Mouse (Mus musculus): ENCODE measurements around the gene Zdhhc23. TPM values are rescaled to one million over a fixed set of nuclear protein-coding genes. Genes with fewer than 3 reads are reported as not detected.

Zdhhc23 gene
- total RNA-seq, 2 experiments from 2014 or later: 24.8 to 27.0 TPM

DNA sequence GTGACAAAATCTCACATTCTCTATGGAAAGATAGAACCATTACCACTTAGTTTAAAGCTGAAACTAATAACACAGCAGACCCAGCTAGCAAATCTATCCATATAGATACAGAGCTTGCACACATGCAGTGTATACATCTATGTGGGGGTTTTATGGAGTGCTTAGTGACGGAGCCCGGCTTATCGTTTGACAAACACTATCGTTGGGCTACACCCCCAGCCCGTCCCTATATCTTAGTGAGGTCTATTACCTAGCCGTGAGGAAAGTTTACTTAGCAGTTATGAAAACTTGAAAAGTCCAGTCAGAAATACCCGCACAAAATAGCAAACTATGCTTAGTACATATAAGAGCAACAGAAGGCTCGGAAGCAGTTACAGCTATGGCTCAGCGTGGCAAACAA is 7.8 kb downstream of the Zdhhc23 start:
- intact Hi-C loops (cut with DNase I): no loop called here
- DNase-seq (ENCODE audit: low spot score in 2 of 2): no peak

DNA sequence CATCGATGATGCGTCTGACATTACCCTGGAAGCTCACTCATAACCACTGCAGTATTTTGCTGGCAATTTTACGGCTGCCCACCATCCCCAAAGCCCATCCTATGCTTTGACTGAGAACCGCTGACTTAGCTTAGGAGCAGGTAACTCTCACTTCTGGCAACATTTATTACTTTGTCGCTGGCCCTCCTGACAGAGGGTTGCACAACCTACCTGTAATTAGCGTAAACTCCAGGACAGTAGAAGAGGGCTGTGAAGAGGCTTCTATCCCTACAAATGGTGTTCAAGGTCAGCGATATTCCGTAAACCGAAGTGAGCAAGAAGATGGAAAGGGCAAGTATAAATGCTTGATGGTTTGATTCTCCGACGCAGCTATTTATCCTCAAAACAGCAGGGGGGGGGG is 8.4 kb downstream of the Zdhhc23 start:
- intact Hi-C loops (cut with DNase I): no loop called here
- no peak for DNase-seq (ENCODE audit: low spot score in 2 of 2)

DNA sequence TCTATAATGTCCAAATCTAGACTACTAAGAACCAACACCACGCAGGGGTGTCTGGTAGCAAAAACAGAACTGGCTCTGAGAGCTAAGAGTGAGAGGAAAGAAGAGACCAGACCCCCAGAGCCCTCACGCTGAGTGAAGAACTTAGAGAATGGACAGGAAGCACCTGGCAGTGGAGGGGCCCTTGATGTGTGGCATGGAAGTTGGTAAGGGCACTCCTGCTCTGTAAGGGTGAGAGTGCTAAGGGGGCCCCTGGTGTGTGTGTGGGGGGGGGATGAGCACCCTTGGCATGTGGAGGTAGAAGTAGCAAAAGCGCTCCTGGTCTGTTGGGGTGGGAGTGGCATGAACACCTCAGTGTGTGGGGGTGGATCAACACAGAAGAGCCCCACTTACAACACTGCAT is 9.2 kb downstream of the Zdhhc23 start:
- no peak for DNase-seq (ENCODE audit: low spot score in 2 of 2)
- intact Hi-C loops (cut with DNase I): no loop called here

DNA sequence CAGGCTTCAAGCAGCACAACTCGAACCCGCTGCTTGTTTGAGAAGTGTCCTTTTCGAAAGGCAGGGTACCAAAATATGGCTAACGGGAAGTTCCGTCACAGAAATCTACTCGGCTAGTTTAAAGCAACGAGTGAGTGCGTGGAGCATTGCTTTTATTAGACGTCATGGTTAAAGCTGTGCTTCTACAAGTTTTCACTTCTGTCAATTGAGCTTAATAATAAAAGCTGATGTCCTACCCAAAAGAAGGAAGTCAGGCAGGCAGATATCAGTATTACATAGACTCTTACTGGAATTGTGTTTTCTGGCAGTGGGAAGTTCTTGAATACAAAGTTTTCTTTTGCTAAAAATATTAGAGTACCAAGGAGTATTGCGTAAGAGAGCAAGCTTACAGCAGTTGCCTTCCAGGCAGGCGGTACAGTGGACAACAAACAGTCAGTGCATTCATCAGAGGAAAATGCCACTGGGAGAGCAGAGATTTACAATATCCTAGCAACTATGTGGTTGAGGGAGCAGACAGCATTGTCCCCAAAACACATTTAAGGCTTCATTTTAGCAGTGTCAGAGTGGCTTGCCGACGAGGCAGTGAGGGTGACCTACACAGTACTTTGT is 13.7 kb downstream of the Zdhhc23 start:
- intact Hi-C loops (cut with DNase I): no loop called here

DNA sequence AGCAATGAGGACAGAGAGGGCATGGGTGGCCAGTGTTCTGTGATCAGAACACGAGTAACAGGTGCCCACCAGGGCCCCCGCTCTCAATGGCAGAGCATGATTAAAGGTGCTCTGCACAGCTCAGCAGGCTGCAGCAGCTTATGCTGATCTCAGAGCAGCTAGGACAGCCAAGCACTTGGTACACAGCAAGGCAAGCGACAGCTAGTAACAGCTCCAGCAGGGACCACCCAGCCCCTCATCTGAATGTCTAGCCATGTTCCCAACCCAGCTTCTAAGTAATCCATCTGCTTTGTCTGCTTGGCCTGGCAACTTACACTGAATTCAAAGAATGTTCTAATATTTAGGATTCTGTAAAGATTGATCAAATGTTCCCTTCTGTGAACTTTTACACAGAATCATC is 15.8 kb downstream of the Zdhhc23 start:
- intact Hi-C loops (cut with DNase I): no loop called here
- no peak for DNase-seq (ENCODE audit: low spot score in 2 of 2)

More for the DNA sequence above, 13.7 kb downstream of the Zdhhc23 start:
- DNase-seq (ENCODE audit: low spot score in 2 of 2): no peak

DNA sequence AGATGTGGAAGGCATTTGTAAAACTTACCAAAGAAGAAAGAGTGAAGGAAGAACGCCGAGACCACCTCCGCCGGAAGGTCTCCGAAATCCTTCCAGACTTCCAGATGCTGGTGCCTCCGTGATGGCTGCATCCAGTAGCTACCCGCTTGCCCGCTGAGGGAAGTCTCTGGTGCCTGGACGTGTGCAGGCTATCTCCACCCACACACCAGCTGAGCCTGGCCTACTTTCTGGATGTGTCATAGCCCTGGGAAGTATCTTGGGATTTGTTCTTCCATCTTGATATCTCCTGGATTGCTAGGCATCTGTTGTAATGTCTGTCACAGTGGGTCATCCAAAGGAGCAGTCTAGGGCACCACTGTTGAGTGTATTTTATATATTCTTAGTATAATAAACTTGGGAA is 16.3 kb downstream of the Zdhhc23 start:
- intact Hi-C loops (cut with DNase I): no loop called here
- peak in 1 of 2 experiments; percentile 29 for DNase-seq (ENCODE audit: low spot score in 2 of 2)

DNA sequence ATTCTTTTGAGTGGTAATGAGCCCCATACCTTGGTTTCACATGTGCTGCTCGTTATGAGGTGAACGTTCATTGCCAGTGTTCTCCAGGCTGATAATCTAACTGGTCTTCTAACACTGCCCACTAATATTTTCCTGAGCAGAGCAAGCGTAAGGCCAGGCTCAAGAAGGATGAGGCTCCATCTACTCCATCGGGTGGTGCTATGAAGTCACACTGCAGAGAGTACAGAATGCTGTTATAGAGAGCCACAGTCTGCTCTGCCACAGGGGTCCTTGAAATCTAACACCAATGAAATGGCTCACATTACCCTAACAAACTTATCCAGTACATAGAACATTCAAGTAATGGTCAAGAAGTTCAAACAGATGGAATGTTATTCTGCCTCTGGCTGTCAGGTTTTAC is 21.6 kb downstream of the Zdhhc23 start:
- DNase-seq (ENCODE audit: low spot score in 2 of 2): no peak
- intact Hi-C loops (cut with DNase I): no loop called here

DNA sequence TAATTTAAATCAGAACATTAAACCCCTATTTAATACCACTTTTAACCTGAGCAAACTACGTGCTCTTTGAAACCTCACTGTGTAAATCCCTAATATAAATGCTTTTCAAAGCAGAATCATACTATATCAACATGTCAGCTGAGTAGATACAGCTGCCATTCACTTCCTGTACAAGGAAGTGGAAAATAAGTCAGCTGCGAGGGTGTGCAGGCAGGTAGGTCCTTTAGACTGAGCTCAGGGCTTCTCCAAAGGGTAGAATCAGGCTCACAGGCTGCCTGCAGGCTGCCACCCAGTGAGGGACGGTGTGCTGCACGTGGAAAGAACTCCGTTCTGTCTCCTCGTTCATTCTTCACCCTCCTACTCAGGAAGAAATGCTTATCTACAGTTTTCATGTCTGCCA is 24.7 kb downstream of the Zdhhc23 start:
- intact Hi-C loops (cut with DNase I): no loop called here
- no peak for DNase-seq (ENCODE audit: low spot score in 2 of 2)

DNA sequence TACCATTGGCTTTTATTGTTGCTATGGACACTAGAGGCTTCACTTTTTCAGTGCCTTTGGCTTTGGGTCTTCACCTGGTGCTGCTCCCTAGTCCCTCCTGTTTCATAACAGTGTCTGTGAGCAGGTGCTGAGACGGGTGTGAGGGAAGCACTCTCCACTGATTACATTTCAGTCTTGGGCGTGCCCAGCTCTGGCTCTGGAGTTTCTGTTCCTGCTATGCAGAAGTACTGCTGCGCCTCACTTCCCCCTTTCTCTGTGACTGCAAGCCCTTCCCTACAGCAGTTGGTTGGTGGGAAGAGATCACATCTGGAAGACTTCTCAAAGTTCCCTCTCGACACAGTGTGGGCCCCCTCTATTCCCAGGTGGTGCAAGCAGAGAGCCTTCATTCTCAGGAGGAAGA is 28.0 kb downstream of the Zdhhc23 start:
- intact Hi-C loops (cut with DNase I): no loop called here
- no peak for DNase-seq (ENCODE audit: low spot score in 2 of 2)

DNA sequence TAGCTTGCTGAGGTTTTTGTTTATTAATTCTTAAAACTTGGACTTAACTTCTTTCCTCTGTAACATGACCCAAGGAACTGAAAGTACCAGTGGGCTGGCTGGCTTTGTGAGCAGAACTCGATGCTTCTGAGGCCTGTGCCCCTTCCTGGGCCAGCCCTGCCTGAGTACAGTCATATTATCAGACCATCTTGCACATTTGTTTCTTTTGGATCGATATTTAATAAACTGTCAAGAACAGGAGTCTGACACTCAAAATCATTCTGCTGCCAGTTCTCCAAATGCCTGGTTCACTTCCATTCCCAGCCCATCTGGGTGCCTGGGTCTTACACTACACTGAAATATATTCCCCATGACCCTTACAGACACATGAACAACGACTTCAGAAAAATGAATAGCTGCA is 33.7 kb downstream of the Zdhhc23 start:
- DNase-seq (ENCODE audit: low spot score in 2 of 2): no peak
- intact Hi-C loops (cut with DNase I): no loop called here

DNA sequence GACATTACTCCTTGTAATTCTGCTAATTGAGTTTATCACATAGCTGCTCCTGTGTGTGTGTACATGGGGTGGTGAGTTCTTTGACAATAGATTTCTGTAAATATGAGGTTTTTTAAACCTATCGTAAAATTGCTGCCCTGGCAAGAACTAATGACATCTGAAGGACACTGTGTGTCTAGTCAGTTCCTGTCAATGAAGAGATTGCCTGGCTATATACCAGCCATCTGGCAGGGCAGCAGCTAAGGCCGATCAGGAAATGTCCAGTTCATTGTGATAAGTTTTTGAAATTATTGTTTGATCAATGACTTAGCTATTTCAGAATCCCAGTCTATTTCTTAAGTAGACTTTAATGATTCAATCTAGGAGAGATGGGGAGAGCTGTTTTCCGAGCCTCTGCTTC is 34.2 kb downstream of the Zdhhc23 start:
- intact Hi-C loops (cut with DNase I): no loop called here
- no peak for DNase-seq (ENCODE audit: low spot score in 2 of 2)

DNA sequence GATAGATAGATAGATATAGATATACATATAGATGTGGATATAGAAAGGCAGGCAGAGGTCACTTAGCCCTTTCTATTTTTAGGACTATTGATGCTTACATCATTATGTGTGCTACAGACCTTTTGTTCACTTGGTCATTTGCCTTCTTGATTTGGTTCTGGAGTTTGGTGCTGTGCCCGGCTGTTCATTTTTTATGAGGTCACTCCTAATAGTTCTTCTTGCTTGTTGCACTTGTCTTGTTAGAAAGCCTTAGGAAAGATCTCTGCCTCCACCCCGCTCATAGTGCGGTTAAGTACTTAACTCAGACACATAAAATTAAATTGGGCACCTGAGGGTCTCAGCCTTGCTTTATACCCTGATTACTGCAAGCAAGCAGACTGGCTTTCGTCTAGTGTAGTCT is 38.7 kb downstream of the Zdhhc23 start:
- intact Hi-C loops (cut with DNase I): no loop called here
- DNase-seq (ENCODE audit: low spot score in 2 of 2): no peak

DNA sequence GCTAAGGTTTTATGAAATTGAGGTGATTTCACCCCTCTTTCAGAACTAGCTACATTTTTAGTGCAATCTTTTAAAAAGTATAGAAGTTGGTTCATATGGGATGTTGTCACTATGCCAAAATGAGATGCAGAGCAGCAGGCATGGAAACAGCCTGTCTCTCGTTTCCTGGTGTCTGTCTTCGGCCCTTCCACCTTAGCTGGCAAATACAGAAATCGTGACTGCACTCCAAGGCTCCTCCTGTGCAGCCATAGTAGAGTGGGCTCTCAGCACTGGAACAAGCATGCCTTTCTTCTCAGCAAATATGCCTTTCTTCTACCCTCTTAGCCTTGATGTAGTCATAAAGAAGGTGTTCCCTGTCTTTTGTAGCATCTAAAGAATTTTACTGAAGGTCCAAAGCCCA is 43.7 kb downstream of the Zdhhc23 start:
- intact Hi-C loops (cut with DNase I): no loop called here
- DNase-seq (ENCODE audit: low spot score in 2 of 2): no peak

DNA sequence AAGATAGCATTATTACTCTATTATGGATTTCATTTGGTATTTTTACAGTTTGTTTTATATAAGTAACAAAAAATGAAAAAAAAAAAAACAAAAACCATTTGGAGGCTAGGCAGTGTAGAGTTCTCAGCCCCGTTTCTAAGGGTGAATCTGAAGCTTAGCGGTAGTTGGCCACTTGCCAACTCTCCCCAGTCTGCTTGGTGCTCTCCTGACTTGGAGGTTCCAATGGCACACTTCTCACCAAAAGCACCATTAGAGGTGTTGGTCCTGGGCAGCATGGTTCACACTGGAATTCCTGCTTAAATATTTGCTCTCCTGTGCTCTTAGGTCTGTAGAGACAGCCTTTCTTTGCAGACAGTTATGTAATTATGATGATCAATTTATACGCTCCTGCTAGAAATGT is 44.2 kb downstream of the Zdhhc23 start:
- intact Hi-C loops (cut with DNase I): no loop called here
- peak in 1 of 2 experiments; percentile 14 for DNase-seq (ENCODE audit: low spot score in 2 of 2)

DNA sequence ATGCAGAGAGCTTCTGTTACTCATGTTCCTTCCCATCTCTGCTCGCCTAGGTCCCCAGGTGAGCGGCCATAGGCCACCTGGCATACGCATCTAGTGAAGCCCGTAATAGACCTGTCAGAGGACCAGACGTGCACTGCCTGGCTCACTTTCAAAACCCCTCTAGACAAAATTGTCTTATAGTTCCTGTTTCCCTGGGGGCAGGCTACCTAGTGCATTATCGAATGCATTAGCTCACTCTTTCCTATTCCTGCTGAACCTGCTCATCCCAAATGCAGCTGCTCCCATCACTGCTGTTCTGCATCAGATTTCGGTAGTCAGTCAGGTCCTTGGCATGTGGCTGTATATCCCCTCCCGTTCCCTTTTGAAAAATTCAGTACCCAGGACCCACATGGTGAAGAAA is 44.7 kb downstream of the Zdhhc23 start:
- intact Hi-C loops (cut with DNase I): no loop called here
- no peak for DNase-seq (ENCODE audit: low spot score in 2 of 2)

DNA sequence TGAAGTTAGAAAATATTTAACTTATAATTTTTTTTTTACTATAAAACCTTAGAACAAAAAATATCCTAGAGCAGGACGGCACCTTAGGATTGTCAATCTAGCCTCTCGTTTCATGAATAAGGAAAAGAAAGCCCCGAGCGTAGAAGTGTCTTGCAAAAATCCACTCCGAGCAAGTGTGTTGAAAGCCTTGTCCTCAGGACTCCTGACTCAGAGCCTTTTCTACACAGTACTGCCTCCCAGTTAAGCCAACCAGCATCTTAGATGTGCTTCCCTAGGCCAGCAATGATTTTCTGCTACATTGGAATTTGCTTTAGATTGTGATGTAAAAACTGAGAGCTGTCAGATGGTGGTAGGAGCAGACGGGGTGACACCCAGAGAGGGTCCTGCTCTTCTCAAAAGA is 46.5 kb downstream of the Zdhhc23 start:
- DNase-seq (ENCODE audit: low spot score in 2 of 2): no peak
- intact Hi-C loops (cut with DNase I): no loop called here

DNA sequence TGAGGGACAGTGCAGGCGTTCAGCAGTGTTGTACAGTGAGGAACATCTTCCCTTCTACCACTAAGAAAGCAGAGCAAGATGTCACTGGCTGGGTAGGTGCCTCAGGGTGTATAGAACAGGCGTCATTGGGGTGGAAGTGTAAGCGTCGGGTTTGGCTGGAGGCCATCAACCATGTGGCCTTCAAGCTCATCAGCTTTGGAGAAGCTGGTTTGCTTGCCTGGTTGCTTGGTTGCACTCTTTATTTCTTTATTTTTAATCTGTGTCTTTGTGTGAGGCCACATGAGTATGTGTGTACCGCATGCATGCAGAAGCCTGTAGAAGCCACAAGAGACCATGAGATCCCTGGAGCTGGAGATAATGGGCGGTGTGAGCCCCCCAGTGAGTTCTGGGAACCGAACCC is 47.3 kb downstream of the Zdhhc23 start:
- no peak for DNase-seq (ENCODE audit: low spot score in 2 of 2)
- intact Hi-C loops (cut with DNase I): no loop called here

DNA sequence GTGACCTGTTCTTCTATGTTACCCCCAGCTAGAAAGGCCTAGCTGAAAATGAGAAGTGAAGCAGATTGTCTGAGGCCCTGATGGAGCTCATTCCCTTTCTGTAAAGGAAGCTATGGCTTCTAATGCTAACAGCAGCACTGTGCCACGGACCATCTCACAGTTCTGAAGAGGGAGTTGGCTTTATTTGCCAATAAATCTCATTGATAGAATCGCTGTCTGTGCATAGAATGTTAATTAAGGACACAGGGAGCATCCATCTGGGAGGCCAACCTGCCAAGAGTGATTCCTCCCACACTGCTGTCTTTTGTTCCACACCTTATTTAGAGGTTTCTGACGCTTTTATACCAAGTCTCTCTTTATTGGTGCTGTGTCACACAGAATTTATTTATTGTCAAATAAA is 48.1 kb downstream of the Zdhhc23 start:
- no peak for DNase-seq (ENCODE audit: low spot score in 2 of 2)
- intact Hi-C loops (cut with DNase I): no loop called here

DNA sequence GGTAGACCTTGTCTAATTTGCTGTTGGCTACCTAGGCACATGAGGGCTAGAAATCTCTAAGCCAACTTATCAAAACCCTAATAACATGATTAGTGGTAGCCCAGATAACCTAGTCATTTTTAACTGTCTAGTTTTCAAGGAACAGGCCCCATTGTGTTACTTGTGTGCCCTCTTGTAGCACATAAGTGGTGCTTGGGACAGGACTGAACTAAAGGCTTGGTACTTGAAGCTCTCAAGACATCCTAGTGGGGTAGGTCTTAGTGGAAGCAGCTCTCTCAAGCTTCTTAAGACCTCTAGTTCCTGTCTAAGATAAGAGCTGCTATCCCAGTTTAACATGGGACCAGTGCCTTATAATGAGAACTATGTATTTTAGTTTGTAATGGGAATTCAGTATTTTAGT is 49.0 kb downstream of the Zdhhc23 start:
- intact Hi-C loops (cut with DNase I): no loop called here
- DNase-seq (ENCODE audit: low spot score in 2 of 2): no peak

DNA sequence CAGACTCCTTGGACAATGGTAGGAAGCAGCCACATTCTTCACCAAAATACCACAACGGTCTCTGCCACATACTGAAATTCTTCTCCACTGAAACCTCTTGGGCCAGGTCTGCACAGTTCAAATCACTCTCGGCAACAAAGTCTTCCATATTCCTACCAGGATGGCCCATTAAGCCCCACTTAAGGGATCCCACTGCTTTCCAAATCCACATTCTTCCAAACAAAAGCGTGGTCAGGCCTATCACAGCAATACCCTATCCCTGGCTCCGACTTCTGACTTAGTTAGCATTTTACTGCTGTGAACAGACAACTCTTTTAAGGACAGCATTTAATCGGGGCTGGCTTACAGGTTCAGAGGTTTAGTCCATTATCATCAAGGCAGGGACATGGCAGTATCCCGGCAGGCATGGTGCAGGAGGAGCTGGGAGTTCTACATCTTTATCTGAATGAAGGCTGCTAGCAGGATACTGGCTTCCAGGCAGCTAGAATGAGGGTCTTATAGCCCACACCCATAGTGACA is 53.2 kb downstream of the Zdhhc23 start, which contains the start of gene Qtrt2:
TSS of gene Qtrt2 (minus strand) at position 469 of the 519 bp plus-strand sequence.
- intact Hi-C loops (cut with DNase I): no loop called here

DNA sequence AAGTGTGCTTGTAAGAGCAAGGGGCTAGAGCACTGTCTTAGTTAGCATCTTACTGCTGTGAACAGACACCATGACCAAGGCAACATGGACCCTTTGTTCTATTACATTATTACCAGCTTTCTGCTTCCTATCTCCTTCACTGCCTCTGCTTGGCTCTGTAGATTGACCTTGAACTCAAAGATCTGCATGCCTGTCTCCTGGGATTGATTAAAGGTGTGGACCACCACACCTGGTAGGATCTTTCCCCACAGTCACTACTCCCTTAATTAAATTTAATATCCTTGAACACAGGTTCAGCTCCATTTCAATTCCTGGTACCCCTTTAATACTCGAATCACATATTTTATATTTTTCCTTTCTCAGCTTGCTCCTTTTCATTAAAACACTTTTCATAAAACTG is 53.7 kb downstream of the Zdhhc23 start:
- DNase-seq (ENCODE audit: low spot score in 2 of 2): no peak
- intact Hi-C loops (cut with DNase I): no loop called here

More for the DNA sequence above, 53.2 kb downstream of the Zdhhc23 start, which contains the start of gene Qtrt2:
- DNase-seq (ENCODE audit: low spot score in 2 of 2): no peak

DNA sequence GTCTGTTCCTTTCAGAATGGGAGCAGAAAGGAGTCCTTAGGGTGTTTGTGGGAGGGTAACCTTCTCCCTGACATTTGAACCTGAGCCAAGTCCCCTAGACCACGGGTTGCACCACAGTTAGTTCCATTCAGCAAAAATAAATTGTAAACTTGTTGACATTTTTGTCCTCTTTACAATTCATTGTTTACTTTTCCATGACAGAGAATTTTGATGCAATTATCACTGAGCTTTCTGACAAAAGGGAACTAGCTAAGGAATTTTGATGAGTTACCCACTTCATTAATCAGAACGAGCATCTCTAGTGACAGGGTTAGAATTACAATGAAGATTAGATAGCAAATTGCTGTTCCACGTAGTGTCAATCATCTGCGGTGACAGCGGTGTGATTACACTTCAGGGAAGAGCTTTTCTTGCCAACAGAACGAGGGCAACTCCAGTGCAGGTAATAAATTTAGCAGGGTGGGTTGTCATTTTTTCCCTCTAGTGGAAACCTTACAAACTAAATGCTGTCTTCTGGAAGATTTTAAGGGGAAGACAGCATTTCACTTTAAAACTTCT is 54.5 kb downstream of the Zdhhc23 start:
- intact Hi-C loops (cut with DNase I): no loop called here
- no peak for DNase-seq (ENCODE audit: low spot score in 2 of 2)

Data from left cerebral cortex, postnatal 36 days (tissue).